Mouse (Mus musculus) layer of hippocampus, adult 2 months (tissue): ENCODE measurements at regions not wholly inside any gene's neighbourhood (a gene's known extent, or its start where the extent isn't known, plus 50 kb on each side); places are given as distances from the start of the nearest gene placed in this dataset.

Source experiments
- DNase-seq, 2 experiments: peaks; one replicate each; pipeline ENCODE4 v3.0.0; 2022; ENCODE audit warnings: low spot score in 2 of 2
- H3K27ac ChIP-seq: fragments of 200-600 bp; 2 replicates; pipeline ENCODE4 v1.8.1; 2022
- H3K4me3 ChIP-seq: fragments of 200-600 bp; 2 replicates; pipeline ENCODE4 v1.8.1; 2022; ENCODE audit warnings: mild to moderate bottlenecking
- CTCF ChIP-seq: fragments of 200-600 bp; conservative IDR thresholded peaks from 2 replicates; pipeline ENCODE4 v1.8.1; 2022; ENCODE audit warnings: antibody characterized with exemption, mild to moderate bottlenecking, moderate library complexity

DNA sequence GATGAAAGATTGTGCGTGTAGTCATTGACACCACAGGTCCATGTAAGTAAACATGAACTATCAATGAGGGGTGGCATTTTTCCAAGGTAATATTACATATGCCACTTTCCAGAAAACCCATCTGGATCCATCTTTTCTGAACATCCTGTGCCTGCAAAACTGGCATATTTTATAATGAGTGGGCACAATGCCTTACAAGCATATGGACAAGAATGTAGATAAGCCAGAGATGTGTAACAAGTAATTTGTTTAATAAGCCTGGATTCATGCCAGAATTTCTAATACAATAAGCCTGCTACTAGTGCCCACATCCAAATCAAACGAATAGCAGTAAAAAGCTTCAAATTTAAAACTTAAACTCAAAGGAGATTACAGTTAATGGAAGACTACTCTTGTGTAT, 233.8 kb upstream of the Htr2c start:
- no peak for TF ChIP-seq CTCF
- peak in 1 of 2 experiments; percentile 29 for DNase-seq
- H3K27ac ChIP-seq: no peak overlapping the region
- H3K4me3 ChIP-seq: no peak overlapping the region
